Mouse (Mus musculus): ENCODE data around the gene Gm28360. TPM values are rescaled to one million over a fixed set of nuclear protein-coding genes. Genes with fewer than 3 reads are reported as not detected.

The Gm28360 gene
- not detected for polyA plus RNA-seq (2014; fragmentation: Illumina TruSeq; extraction: RNeasy Lipid Tissue Mini Kit (QIAGEN cat#74804); ENCODE audit: low replicate concordance)

DNA sequence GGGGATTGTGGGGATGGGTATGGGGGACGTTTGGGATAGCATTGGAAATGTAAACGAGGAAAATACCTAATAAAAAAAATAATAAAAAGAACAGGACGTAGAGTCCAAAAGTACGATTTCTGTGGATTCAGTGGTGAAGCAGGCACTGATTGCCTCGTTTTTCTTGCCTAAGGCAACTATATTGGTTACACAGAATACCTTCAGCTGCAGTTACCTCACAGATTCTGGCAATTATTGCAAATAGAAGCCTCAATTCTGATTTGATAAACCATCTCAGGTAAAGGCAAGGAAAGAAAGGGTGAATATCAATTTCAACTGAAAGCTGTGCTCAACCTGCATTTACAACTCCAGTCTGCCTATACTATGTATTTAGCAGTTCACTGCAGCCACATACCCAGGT, at the start of gene Gm28360:
Gene Gm28360 (plus strand): TSS at position 301 of the 400 bp plus-strand sequence.

DNA sequence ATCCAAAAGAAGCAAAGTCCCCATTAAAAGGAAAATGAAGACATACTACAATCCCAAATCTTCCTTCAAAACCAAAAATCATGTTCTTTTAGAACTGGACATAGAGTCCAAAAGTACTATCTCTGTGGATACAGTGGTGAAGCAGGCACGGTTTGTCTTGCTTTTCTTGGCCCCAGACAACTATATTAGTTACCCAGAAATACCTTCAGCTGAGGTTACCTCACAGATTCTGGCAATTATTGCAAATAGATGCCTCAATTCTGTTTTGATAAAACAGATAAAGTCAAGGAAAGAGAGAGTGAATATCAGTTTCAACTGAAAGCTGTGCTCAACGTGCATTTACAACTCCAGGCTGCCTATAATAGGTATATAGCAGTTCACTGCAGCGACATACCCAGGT, 49.0 kb upstream of the Gm28360 start, which contains the start of gene B020011L13Rik:
Gene B020011L13Rik (plus strand): TSS at position 301 of the 400 bp plus-strand sequence.

Other genes with a start within 250 kb of the Gm28360 start
- gene Gm28363, start 132.9 kb upstream of the Gm28360 start, polyA plus RNA-seq (2014; fragmentation: Illumina TruSeq; extraction: RNeasy Lipid Tissue Mini Kit (QIAGEN cat#74804); ENCODE audit: low replicate concordance): not detected
- gene B020011L13Rik, start 48.9 kb upstream of the Gm28360 start, polyA plus RNA-seq (2014; fragmentation: Illumina TruSeq; extraction: RNeasy Lipid Tissue Mini Kit (QIAGEN cat#74804); ENCODE audit: low replicate concordance): not detected
- gene Gm28168, start 97.9 kb downstream of the Gm28360 start, polyA plus RNA-seq (2014; fragmentation: Illumina TruSeq; extraction: RNeasy Lipid Tissue Mini Kit (QIAGEN cat#74804); ENCODE audit: low replicate concordance): not detected
- not detected for gene Gm7145, start 135.9 kb downstream of the Gm28360 start, polyA plus RNA-seq (2014; fragmentation: Illumina TruSeq; extraction: RNeasy Lipid Tissue Mini Kit (QIAGEN cat#74804); ENCODE audit: low replicate concordance)

Data from small intestine, adult 10 weeks (tissue).